Mouse (Mus musculus) lung, embryonic 14.5 days (tissue): Measurements from ENCODE around the gene Tnfaip6. TPM values are rescaled to one million over a fixed set of nuclear protein-coding genes. Genes with fewer than 3 reads are reported as not detected.
"Not testable (repeated sequence)": the region's sequence is repeated elsewhere in the genome, so short reads cannot be mapped to it uniquely, and the experiment has no call there.

Experiments used
- ATAC-seq: fragments of 200-750 bp; cut with Nextera tagmentation; 2 replicates; pipeline ENCODE4 v1.8.0; 2017; ENCODE audit warnings: mild to moderate bottlenecking, moderate TSS enrichment, moderate library complexity; ENCODE audit not compliant: insufficient read depth
- DNase-seq: peaks from one replicate; pipeline ENCODE4 v3.0.0-alpha.2; 2015
- H3K27ac ChIP-seq: fragments of 300-500 bp; sonication (generic); 2 replicates; pipeline ENCODE4 v1.5.1; 2014; ENCODE audit warnings: low read depth, mild to moderate bottlenecking, moderate library complexity
- H3K27me3 ChIP-seq: fragments of 300-500 bp; sonication (generic); 2 replicates; pipeline ENCODE4 v1.6.1; 2014; ENCODE audit warnings: low read length, control low read depth; ENCODE audit not compliant: insufficient read depth
- H3K36me3 ChIP-seq: fragments of 300-500 bp; sonication (generic); 2 replicates; pipeline ENCODE4 v1.6.1; 2014; ENCODE audit warnings: control low read depth; ENCODE audit not compliant: insufficient read depth
- H3K4me1 ChIP-seq: fragments of 300-500 bp; sonication (generic); 2 replicates; pipeline ENCODE4 v1.6.1; 2014; ENCODE audit warnings: antibody characterized with exemption, control low read depth; ENCODE audit not compliant: insufficient read depth
- H3K4me2 ChIP-seq: fragments of 300-500 bp; sonication (generic); 2 replicates; pipeline ENCODE4 v1.6.1; 2014; ENCODE audit warnings: mild to moderate bottlenecking
- H3K4me3 ChIP-seq: fragments of 300-500 bp; sonication (generic); 2 replicates; pipeline ENCODE4 v1.5.1; 2014; ENCODE audit warnings: low read depth, low read length
- H3K9ac ChIP-seq: fragments of 300-500 bp; sonication (generic); 2 replicates; pipeline ENCODE4 v1.6.1; 2014
- H3K9me3 ChIP-seq: fragments of 300-500 bp; sonication (generic); 2 replicates; pipeline ENCODE4 v1.6.1; 2016; ENCODE audit warnings: low read depth, low read length, control low read depth
- CTCF ChIP-seq: IDR thresholded peaks from 2 replicates; pipeline ENCODE4 v1.5.1; 2016; ENCODE audit warnings: antibody characterized with exemption, low read depth
- whole genome bisulfite sequencing: fragments of 180-500 bp; shearing (Covaris S2); extraction: QIAGEN DNeasy Blood & Tissue Kit; methylation state at CpG from one replicate; pipeline ENCODE4 v1.1.7; 2014; 5-methylcytosine and 5-hydroxymethylcytosine counted together
- polyA plus RNA-seq: library from polyadenylated mRNA; unstranded; fragments of >200 nt; fragmentation: Nextera tagmentation; extraction: Ambion mirVana; gene quantifications from 2 replicates; pipeline ENCODE4 v1.2.1, GENCODE M21; 2014

The Tnfaip6 gene
- 6.2 and 6.3 TPM in 2 replicates for polyA plus RNA-seq

GRCm38 (mm10) chr2:52037882-52038281 is at the start of gene Tnfaip6:
Gene Tnfaip6, plus strand, starts transcription at chr2:52038009.
- Histone ChIP-seq H3K27ac (no peak within 1 kb of the TSS), H3K9me3 (no peaks in the 10 kb centered on the region), H3K9ac (peak within 1 kb of the TSS; percentile 7), H3K4me1 (no peaks in the 10 kb centered on the region), H3K4me2 (peak within 1 kb of the TSS; percentile 52), H3K27me3 (no peaks in the 10 kb centered on the region), H3K36me3 (no peaks in the 10 kb centered on the region), H3K4me3 (peak within 1 kb of the TSS; percentile 31)
- TF ChIP-seq CTCF = no peak
- under 1% methylated on average over 17 of the region's 17 CpGs for WGBS
- DNase-seq (peak; percentile 93), ATAC-seq (peak; percentile 79)

- DNase-seq (no peak), ATAC-seq (no peak)
- WGBS = 46% methylated on average over 2 of the region's 2 CpGs
- no peak for TF ChIP-seq CTCF
- Histone ChIP-seq H3K4me1 (no peaks in the 10 kb centered on the region), H3K4me2 (no peak overlapping the region), H3K27me3 (no peaks in the 10 kb centered on the region), H3K9me3 (no peaks in the 10 kb centered on the region), H3K9ac (no peak overlapping the region), H3K4me3 (no peak overlapping the region), H3K27ac (no peak overlapping the region), H3K36me3 (no peaks in the 10 kb centered on the region)
Measured at GRCm38 (mm10) chr2:51989559-51989958, 48.2 kb upstream of the Tnfaip6 start.

GRCm38 (mm10) chr2:51991447-51991846 is 46.4 kb upstream of the Tnfaip6 start:
- Histone ChIP-seq H3K4me3 (no peak overlapping the region), H3K4me2 (no peak overlapping the region), H3K27ac (no peak overlapping the region), H3K27me3 (no peaks in the 10 kb centered on the region), H3K4me1 (no peaks in the 10 kb centered on the region), H3K36me3 (no peaks in the 10 kb centered on the region), H3K9ac (no peak overlapping the region), H3K9me3 (no peaks in the 10 kb centered on the region)
- WGBS = 86% methylated on average over 6 of the region's 6 CpGs
- DNase-seq = no peak
- no peak for ATAC-seq
- no peak for TF ChIP-seq CTCF

- ATAC-seq = no peak
- H3K4me1 ChIP-seq = no peaks in the 10 kb centered on the region
Measured at GRCm38 (mm10) chr2:51999996-52000395, 37.8 kb upstream of the Tnfaip6 start.

GRCm38 (mm10) chr2:52001521-52001920 is 36.3 kb upstream of the Tnfaip6 start:
- no peaks in the 10 kb centered on the region for H3K9me3 ChIP-seq
- H3K4me1 ChIP-seq = no peaks in the 10 kb centered on the region
- no peak for ATAC-seq
- no peaks in the 10 kb centered on the region for H3K27me3 ChIP-seq
- no peak for TF ChIP-seq CTCF
- no peak overlapping the region for H3K9ac ChIP-seq
- no peak for DNase-seq
- WGBS = 82% methylated on average over 8 of the region's 8 CpGs
- H3K4me2 ChIP-seq = no peak overlapping the region
- no peak overlapping the region for H3K27ac ChIP-seq
- no peaks in the 10 kb centered on the region for H3K36me3 ChIP-seq
- H3K4me3 ChIP-seq = no peak overlapping the region

More at GRCm38 (mm10) chr2:51999996-52000395, 37.8 kb upstream of the Tnfaip6 start:
- 57% methylated on average over 7 of the region's 7 CpGs for WGBS
- H3K36me3 ChIP-seq = no peaks in the 10 kb centered on the region
- H3K4me3 ChIP-seq = no peak overlapping the region
- H3K27ac ChIP-seq = no peak overlapping the region
- no peaks in the 10 kb centered on the region for H3K9me3 ChIP-seq
- TF ChIP-seq CTCF = no peak
- no peak overlapping the region for H3K9ac ChIP-seq
- no peaks in the 10 kb centered on the region for H3K27me3 ChIP-seq
- no peak for DNase-seq
- no peak overlapping the region for H3K4me2 ChIP-seq

GRCm38 (mm10) chr2:52002299-52002698 is 35.5 kb upstream of the Tnfaip6 start:
- H3K4me3 ChIP-seq, H3K9ac ChIP-seq, H3K27me3 ChIP-seq, H3K9me3 ChIP-seq, H3K4me1 ChIP-seq, ATAC-seq, DNase-seq, H3K36me3 ChIP-seq, H3K4me2 ChIP-seq, H3K27ac ChIP-seq: not testable (repeated sequence)
- WGBS = 89% methylated on average over 10 of the region's 10 CpGs

- Histone ChIP-seq H3K27me3 (no peaks in the 10 kb centered on the region), H3K36me3 (no peaks in the 10 kb centered on the region), H3K4me3 (no peak overlapping the region), H3K4me2 (no peak overlapping the region), H3K27ac (no peak overlapping the region), H3K9me3 (no peaks in the 10 kb centered on the region), H3K9ac (no peak overlapping the region), H3K4me1 (no peaks in the 10 kb centered on the region)
- TF ChIP-seq CTCF = no peak
- no peak for ATAC-seq
- no peak for DNase-seq
- 69% methylated on average over 3 of the region's 3 CpGs for WGBS
Measured at GRCm38 (mm10) chr2:52006380-52006779, 31.4 kb upstream of the Tnfaip6 start.

GRCm38 (mm10) chr2:52011820-52012219 is 26.0 kb upstream of the Tnfaip6 start:
- ATAC-seq, H3K4me2 ChIP-seq, H3K27ac ChIP-seq, DNase-seq, H3K4me1 ChIP-seq, H3K9me3 ChIP-seq, H3K4me3 ChIP-seq, H3K27me3 ChIP-seq, H3K36me3 ChIP-seq, H3K9ac ChIP-seq: not testable (repeated sequence)
- 87% methylated on average over 3 of the region's 3 CpGs for WGBS
